Mouse (Mus musculus): ENCODE data around the gene Pitpnb. TPM values are rescaled to one million over a fixed set of nuclear protein-coding genes. Genes with fewer than 3 reads are reported as not detected.

Gene Pitpnb
- total and polyA plus RNA-seq, 3 experiments, result 19.3 to 84.8 (median 31.5) TPM

DNA sequence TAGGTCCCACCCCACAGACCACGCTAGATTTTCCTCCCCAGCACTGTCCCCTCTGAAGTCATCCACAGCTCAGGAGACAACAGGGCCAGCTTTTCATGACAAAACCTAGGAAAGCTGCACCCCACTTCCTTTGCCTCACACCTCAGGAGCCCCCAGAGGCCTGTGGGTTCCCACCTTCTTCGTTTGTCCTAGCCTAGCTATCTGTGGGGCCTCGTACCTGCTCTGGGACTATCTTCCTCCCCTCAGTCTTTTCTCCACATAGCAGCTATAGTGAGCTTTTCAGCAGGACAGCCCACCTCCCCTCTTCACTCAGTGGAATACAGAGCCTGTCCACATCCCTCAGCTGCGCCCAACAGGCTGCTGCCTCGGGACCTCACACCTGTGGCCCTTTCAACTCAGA, 32.8 kb upstream of the Pitpnb start:
- Histone ChIP-seq H3K4me3 (ENCODE audit: low read depth, low read length) (no peak overlapping the region), H3K27me3 (ENCODE audit: insufficient read depth, low read length) (no peaks in the 10 kb centered on the region), H3K36me3 (replicated peaks) (no peaks in the 10 kb centered on the region), H3K9me3 (replicated peaks) (no peaks in the 10 kb centered on the region), H3K4me1 (ENCODE audit: insufficient read depth, low read depth, low read length) (no peaks in the 10 kb centered on the region)
- DNase-seq (ENCODE audit: low spot score) (no peak), ATAC-seq (ENCODE audit: extremely low read depth, insufficient number of reproducible peaks, low FRiP score, poor library complexity, severe bottlenecking) (no peak)
- TF ChIP-seq TAL1 (conservative IDR thresholded peaks at IDR 0.05; ENCODE audit: low read depth, low read length) (no peak), GATA2 (IDR thresholded peaks at IDR 0.05; ENCODE audit: borderline replicate concordance, low read depth, low read length) (no peak), GATA1 (IDR thresholded peaks at IDR 0.05; ENCODE audit: borderline replicate concordance, low read length) (no peak), CTCF (IDR thresholded peaks at IDR 0.05; ENCODE audit: low read depth, low read length) (no peak), POLR2AphosphoS5 (IDR thresholded peaks at IDR 0.05; ENCODE audit: insufficient replicate concordance, low read depth, low read length) (no peak)

DNA sequence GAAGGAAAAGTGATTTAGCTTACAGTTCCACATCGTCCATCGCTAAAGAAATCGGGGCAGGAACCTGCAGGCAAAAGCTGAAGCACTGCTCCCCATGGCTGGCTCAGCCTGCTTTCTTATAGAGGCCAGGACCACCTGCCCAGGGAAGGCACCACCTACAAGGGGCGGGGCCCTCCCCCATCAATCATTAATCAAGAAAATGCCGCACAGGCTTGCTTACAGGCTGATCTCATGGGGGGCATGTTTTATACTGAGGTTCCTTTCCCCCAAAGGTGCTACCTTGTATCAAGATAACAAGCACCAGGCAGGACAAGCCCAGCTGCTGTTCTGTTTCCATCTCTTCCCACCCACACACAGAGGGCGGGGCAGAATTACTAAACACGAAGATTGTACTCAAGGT, 31.9 kb upstream of the Pitpnb start:
- H3K36me3 ChIP-seq (replicated peaks), result no peaks in the 10 kb centered on the region
- no peak for TF ChIP-seq GATA2 (IDR thresholded peaks at IDR 0.05; ENCODE audit: borderline replicate concordance, low read depth, low read length)
- TF ChIP-seq GATA1 (IDR thresholded peaks at IDR 0.05; ENCODE audit: borderline replicate concordance, low read length), result no peak
- no peak for TF ChIP-seq POLR2AphosphoS5 (IDR thresholded peaks at IDR 0.05; ENCODE audit: insufficient replicate concordance, low read depth, low read length)
- no peak for TF ChIP-seq CTCF (IDR thresholded peaks at IDR 0.05; ENCODE audit: low read depth, low read length)
- TF ChIP-seq TAL1 (conservative IDR thresholded peaks at IDR 0.05; ENCODE audit: low read depth, low read length), result no peak
- DNase-seq (ENCODE audit: low spot score) (no peak), ATAC-seq (ENCODE audit: extremely low read depth, insufficient number of reproducible peaks, low FRiP score, poor library complexity, severe bottlenecking) (no peak)
- H3K27me3 ChIP-seq (ENCODE audit: insufficient read depth, low read length), result no peaks in the 10 kb centered on the region
- H3K4me3 ChIP-seq (ENCODE audit: low read depth, low read length), result no peak overlapping the region
- no peaks in the 10 kb centered on the region for H3K9me3 ChIP-seq (replicated peaks)
- no peaks in the 10 kb centered on the region for H3K4me1 ChIP-seq (ENCODE audit: insufficient read depth, low read depth, low read length)

DNA sequence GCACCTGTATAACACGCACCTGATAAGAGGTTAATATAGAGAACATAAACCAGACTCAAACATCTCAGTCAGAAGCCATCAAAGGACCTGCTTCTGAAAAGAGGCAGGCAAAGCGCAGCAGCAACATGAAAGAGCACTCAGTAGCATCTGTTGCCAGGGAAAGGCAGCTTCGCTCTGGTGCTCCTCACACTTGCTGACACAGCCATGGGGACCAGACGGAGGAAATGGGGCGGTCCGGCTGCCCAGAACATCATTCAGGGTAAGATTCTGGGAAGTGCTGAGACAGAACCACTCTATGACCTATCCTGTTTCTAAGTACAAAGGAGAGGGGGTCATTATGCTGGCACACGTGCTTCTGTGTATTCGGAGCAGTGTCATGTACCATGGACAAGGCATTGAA, 29.8 kb upstream of the Pitpnb start:
- TF ChIP-seq GATA2 (IDR thresholded peaks at IDR 0.05; ENCODE audit: borderline replicate concordance, low read depth, low read length), result no peak
- TF ChIP-seq POLR2AphosphoS5 (IDR thresholded peaks at IDR 0.05; ENCODE audit: insufficient replicate concordance, low read depth, low read length), result no peak
- no peak for TF ChIP-seq CTCF (IDR thresholded peaks at IDR 0.05; ENCODE audit: low read depth, low read length)
- TF ChIP-seq TAL1 (conservative IDR thresholded peaks at IDR 0.05; ENCODE audit: low read depth, low read length), result no peak
- no peak for TF ChIP-seq GATA1 (IDR thresholded peaks at IDR 0.05; ENCODE audit: borderline replicate concordance, low read length)
- Histone ChIP-seq H3K4me1 (ENCODE audit: insufficient read depth, low read depth, low read length) (no peaks in the 10 kb centered on the region), H3K9me3 (replicated peaks) (no peaks in the 10 kb centered on the region), H3K4me3 (ENCODE audit: low read depth, low read length) (no peak overlapping the region), H3K36me3 (replicated peaks) (no peaks in the 10 kb centered on the region), H3K27me3 (ENCODE audit: insufficient read depth, low read length) (no peaks in the 10 kb centered on the region)
- ATAC-seq (ENCODE audit: extremely low read depth, insufficient number of reproducible peaks, low FRiP score, poor library complexity, severe bottlenecking) (no peak), DNase-seq (ENCODE audit: low spot score) (no peak)

DNA sequence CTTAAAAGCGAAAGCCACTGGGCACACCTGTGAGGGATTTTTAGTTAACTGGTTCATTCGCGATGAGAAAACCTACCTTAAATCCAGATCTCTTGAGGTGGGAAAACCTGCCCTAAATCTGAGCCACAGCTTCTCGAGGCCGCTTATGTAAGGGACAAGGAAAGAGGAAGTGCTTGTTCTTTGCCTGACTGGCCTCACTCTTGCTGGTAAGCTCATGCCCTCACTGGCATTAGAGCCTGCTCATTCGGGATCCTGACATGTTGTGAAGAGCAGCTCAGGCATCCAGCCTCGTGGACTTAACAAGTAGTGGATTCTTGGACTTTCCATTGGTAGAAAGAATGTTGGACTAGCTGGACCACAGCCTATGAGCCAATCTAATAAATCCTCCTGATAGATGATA, 28.8 kb upstream of the Pitpnb start:
- H3K36me3 ChIP-seq (replicated peaks), result no peaks in the 10 kb centered on the region
- H3K27me3 ChIP-seq (ENCODE audit: insufficient read depth, low read length), result no peaks in the 10 kb centered on the region
- TF ChIP-seq POLR2AphosphoS5 (IDR thresholded peaks at IDR 0.05; ENCODE audit: insufficient replicate concordance, low read depth, low read length) (no peak), GATA1 (IDR thresholded peaks at IDR 0.05; ENCODE audit: borderline replicate concordance, low read length) (no peak), CTCF (IDR thresholded peaks at IDR 0.05; ENCODE audit: low read depth, low read length) (no peak), GATA2 (IDR thresholded peaks at IDR 0.05; ENCODE audit: borderline replicate concordance, low read depth, low read length) (no peak), TAL1 (conservative IDR thresholded peaks at IDR 0.05; ENCODE audit: low read depth, low read length) (no peak)
- no peak for ATAC-seq (ENCODE audit: extremely low read depth, insufficient number of reproducible peaks, low FRiP score, poor library complexity, severe bottlenecking)
- no peak for DNase-seq (ENCODE audit: low spot score)
- H3K9me3 ChIP-seq (replicated peaks), result no peaks in the 10 kb centered on the region
- no peak overlapping the region for H3K4me3 ChIP-seq (ENCODE audit: low read depth, low read length)
- H3K4me1 ChIP-seq (ENCODE audit: insufficient read depth, low read depth, low read length), result no peaks in the 10 kb centered on the region

DNA sequence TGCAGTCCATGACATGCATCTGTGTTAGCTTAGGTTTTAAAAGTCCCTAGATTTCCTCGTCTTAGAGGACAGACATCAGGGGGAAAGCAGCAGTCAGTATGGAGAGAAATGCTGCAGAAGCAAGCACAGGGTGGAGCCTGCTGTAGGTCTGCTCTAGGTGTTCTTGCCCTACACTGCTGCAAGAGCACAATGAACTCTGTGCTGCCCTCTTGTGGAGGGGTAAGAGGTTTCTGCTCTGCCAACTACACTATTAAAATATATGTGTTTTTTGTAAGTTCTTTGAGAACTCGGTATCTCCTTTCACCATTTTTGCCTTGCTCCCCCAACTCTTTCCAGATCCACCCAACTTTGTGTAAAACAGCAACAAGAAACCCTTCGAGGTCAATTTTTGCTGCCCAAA, 25.8 kb upstream of the Pitpnb start:
- H3K9me3 ChIP-seq (replicated peaks), result no peaks in the 10 kb centered on the region
- 0 out of 2 replicates have a peak, but pooled peaks cover 2% of the 10 kb centered on the region for H3K27me3 ChIP-seq (ENCODE audit: insufficient read depth, low read length)
- no peaks in the 10 kb centered on the region for H3K4me1 ChIP-seq (ENCODE audit: insufficient read depth, low read depth, low read length)
- TF ChIP-seq GATA2 (IDR thresholded peaks at IDR 0.05; ENCODE audit: borderline replicate concordance, low read depth, low read length), result no peak
- TF ChIP-seq GATA1 (IDR thresholded peaks at IDR 0.05; ENCODE audit: borderline replicate concordance, low read length), result no peak
- TF ChIP-seq TAL1 (conservative IDR thresholded peaks at IDR 0.05; ENCODE audit: low read depth, low read length), result no peak
- no peak for TF ChIP-seq POLR2AphosphoS5 (IDR thresholded peaks at IDR 0.05; ENCODE audit: insufficient replicate concordance, low read depth, low read length)
- no peak for TF ChIP-seq CTCF (IDR thresholded peaks at IDR 0.05; ENCODE audit: low read depth, low read length)
- DNase-seq (ENCODE audit: low spot score) (no peak), ATAC-seq (ENCODE audit: extremely low read depth, insufficient number of reproducible peaks, low FRiP score, poor library complexity, severe bottlenecking) (no peak)
- no peak overlapping the region for H3K4me3 ChIP-seq (ENCODE audit: low read depth, low read length)
- no peaks in the 10 kb centered on the region for H3K36me3 ChIP-seq (replicated peaks)

DNA sequence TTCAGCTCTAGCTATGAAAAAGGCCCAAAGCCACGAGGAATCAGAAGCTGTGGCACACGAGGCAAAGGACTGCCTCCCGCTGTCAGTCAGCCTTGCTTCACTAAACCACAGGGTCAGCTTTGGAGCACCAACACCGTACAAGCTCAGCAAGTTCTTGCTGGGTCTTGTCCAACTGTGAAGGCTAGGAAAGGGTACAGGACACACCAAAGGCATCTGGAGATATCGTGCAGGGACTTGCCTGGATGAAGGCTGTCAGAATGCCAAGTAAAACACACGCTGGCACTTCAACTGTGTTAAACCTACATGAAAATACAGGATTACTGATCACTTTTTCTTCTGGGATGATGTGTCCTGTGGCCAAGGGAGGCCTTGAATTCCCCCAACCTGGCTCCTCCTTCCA, 20.4 kb upstream of the Pitpnb start:
- Histone ChIP-seq H3K4me1 (ENCODE audit: insufficient read depth, low read depth, low read length) (no peaks in the 10 kb centered on the region), H3K4me3 (ENCODE audit: low read depth, low read length) (no peak overlapping the region), H3K9me3 (replicated peaks) (peaks cover 6% of the 10 kb centered on the region), H3K36me3 (replicated peaks) (no peaks in the 10 kb centered on the region), H3K27me3 (ENCODE audit: insufficient read depth, low read length) (peaks cover 7% of the 10 kb centered on the region; the same call in 1 of the 2 replicates)
- ATAC-seq (ENCODE audit: extremely low read depth, insufficient number of reproducible peaks, low FRiP score, poor library complexity, severe bottlenecking), result no peak
- no peak for DNase-seq (ENCODE audit: low spot score)
- no peak for TF ChIP-seq GATA1 (IDR thresholded peaks at IDR 0.05; ENCODE audit: borderline replicate concordance, low read length)
- no peak for TF ChIP-seq CTCF (IDR thresholded peaks at IDR 0.05; ENCODE audit: low read depth, low read length)
- TF ChIP-seq POLR2AphosphoS5 (IDR thresholded peaks at IDR 0.05; ENCODE audit: insufficient replicate concordance, low read depth, low read length), result no peak
- no peak for TF ChIP-seq TAL1 (conservative IDR thresholded peaks at IDR 0.05; ENCODE audit: low read depth, low read length)
- no peak for TF ChIP-seq GATA2 (IDR thresholded peaks at IDR 0.05; ENCODE audit: borderline replicate concordance, low read depth, low read length)

Data from G1E (cell line).